Mouse (Mus musculus) ES-E14 (cell line): ENCODE measurements around the gene Ahcyl2.

Source experiments
- CHD2 ChIP-seq: IDR thresholded peaks from 2 replicates; pipeline ENCODE4 v1.6.1; 2014; ENCODE audit warnings: mild to moderate bottlenecking, low read depth, low read length, inconsistent platforms
- HCFC1 ChIP-seq: IDR thresholded peaks from 2 replicates; pipeline ENCODE4 v1.6.1; 2012; ENCODE audit warnings: low read length, inconsistent platforms, borderline replicate concordance; ENCODE audit not compliant: insufficient read depth
- MAFK ChIP-seq: IDR thresholded peaks from 2 replicates; pipeline ENCODE4 v1.6.1; 2014; ENCODE audit warnings: mild to moderate bottlenecking, low read depth, low read length, inconsistent platforms; ENCODE audit not compliant: insufficient read depth
- ZC3H11A ChIP-seq: IDR thresholded peaks from 2 replicates; pipeline ENCODE4 v1.6.1; 2012; ENCODE audit warnings: low read depth, mild to moderate bottlenecking, inconsistent platforms, low read length, borderline replicate concordance
- ZNF384 ChIP-seq: IDR thresholded peaks from 2 replicates; pipeline ENCODE4 v1.6.1; 2012; ENCODE audit warnings: low read depth, low read length, inconsistent platforms

- no peak for TF ChIP-seq ZC3H11A
- no peak for TF ChIP-seq MAFK
- no peak for TF ChIP-seq HCFC1
- TF ChIP-seq ZNF384, result no peak
- TF ChIP-seq CHD2, result no peak
These were observed 107.8 kb downstream of the Ahcyl2 start for GRCm38 (mm10) chr6:29875576-29875975.
